Mouse (Mus musculus) left cerebral cortex, postnatal 14 days (tissue): ENCODE results near the gene Tns3. TPM values are rescaled to one million over a fixed set of nuclear protein-coding genes. Genes with fewer than 3 reads are reported as not detected.

Experiments
- DNase-seq, 2 experiments: peaks; one replicate each; pipeline ENCODE4 v3.0.0; 2021 to 2022; ENCODE audit warnings: low spot score in 2 of 2, mixed read lengths in 1 of 2
- intact Hi-C: fragments of 180-260 bp; cut with DNase I; formaldehyde crosslinking; loops from one replicate; pipeline ENCODE4 v1.15.1; 2025
- total RNA-seq, 2 experiments: library from RNA; stranded (reverse); gene quantifications; 2 replicates each; pipeline ENCODE4 v1.2.3; 2021

Gene Tns3
- total RNA-seq, 2 experiments from 2014 or later, result 37.5 to 40.8 TPM

GRCm38 (mm10) chr11:8467403-8468160 lies 196.8 kb downstream of the Tns3 start:
- DNase-seq, result no peak
- intact Hi-C loops, result no loop called here

GRCm38 (mm10) chr11:8463866-8464265 lies 200.5 kb downstream of the Tns3 start:
- intact Hi-C loops, result no loop called here
- DNase-seq, result no peak

- no peak for DNase-seq
- intact Hi-C loops, result no loop called here
These were observed 201.4 kb downstream of the Tns3 start for GRCm38 (mm10) chr11:8462827-8463405.

GRCm38 (mm10) chr11:8460835-8461234 lies 203.5 kb downstream of the Tns3 start:
- DNase-seq, result no peak
- intact Hi-C loops, result no loop called here

- peak in 1 of 2 experiments; percentile 34 for DNase-seq
- intact Hi-C loops, result no loop called here
These were observed 206.4 kb downstream of the Tns3 start for GRCm38 (mm10) chr11:8457951-8458350.

- intact Hi-C loops, result no loop called here
- DNase-seq, result peak in 1 of 2 experiments; percentile 43
These were observed 207.6 kb downstream of the Tns3 start for GRCm38 (mm10) chr11:8456586-8457285.

GRCm38 (mm10) chr11:8455650-8456049 lies 208.7 kb downstream of the Tns3 start:
- DNase-seq, result no peak
- intact Hi-C loops, result no loop called here

GRCm38 (mm10) chr11:8453252-8453651 lies 211.1 kb downstream of the Tns3 start:
- intact Hi-C loops, result no loop called here
- no peak for DNase-seq

GRCm38 (mm10) chr11:8451597-8452201 lies 212.6 kb downstream of the Tns3 start:
- intact Hi-C loops, result no loop called here
- no peak for DNase-seq

- intact Hi-C loops, result no loop called here
- DNase-seq, result no peak
These were observed 213.8 kb downstream of the Tns3 start for GRCm38 (mm10) chr11:8450540-8450939.

GRCm38 (mm10) chr11:8445915-8446356 lies 218.4 kb downstream of the Tns3 start:
- peak; percentile 82 to 89 for DNase-seq
- intact Hi-C loops, result no loop called here

GRCm38 (mm10) chr11:8444759-8445422 lies 219.4 kb downstream of the Tns3 start:
- intact Hi-C loops, result no loop called here
- no peak for DNase-seq

- intact Hi-C loops, result no loop called here
- no peak for DNase-seq
These were observed 220.6 kb downstream of the Tns3 start for GRCm38 (mm10) chr11:8443539-8444292.

GRCm38 (mm10) chr11:8440706-8441105 lies 223.6 kb downstream of the Tns3 start:
- DNase-seq, result no peak
- intact Hi-C loops, result no loop called here

- intact Hi-C loops, result no loop called here
- DNase-seq, result no peak
These were observed 224.1 kb downstream of the Tns3 start for GRCm38 (mm10) chr11:8440221-8440620.

GRCm38 (mm10) chr11:8439035-8439434 lies 225.3 kb downstream of the Tns3 start:
- no peak for DNase-seq
- intact Hi-C loops, result no loop called here

GRCm38 (mm10) chr11:8438269-8438668 lies 226.1 kb downstream of the Tns3 start:
- intact Hi-C loops, result no loop called here
- no peak for DNase-seq

GRCm38 (mm10) chr11:8435101-8435500 lies 229.2 kb downstream of the Tns3 start:
- intact Hi-C loops, result no loop called here
- no peak for DNase-seq

- intact Hi-C loops, result no loop called here
- no peak for DNase-seq
These were observed 230.0 kb downstream of the Tns3 start for GRCm38 (mm10) chr11:8434366-8434765.
